Mouse (Mus musculus): Measurements from ENCODE around the gene Sytl4.

DNA sequence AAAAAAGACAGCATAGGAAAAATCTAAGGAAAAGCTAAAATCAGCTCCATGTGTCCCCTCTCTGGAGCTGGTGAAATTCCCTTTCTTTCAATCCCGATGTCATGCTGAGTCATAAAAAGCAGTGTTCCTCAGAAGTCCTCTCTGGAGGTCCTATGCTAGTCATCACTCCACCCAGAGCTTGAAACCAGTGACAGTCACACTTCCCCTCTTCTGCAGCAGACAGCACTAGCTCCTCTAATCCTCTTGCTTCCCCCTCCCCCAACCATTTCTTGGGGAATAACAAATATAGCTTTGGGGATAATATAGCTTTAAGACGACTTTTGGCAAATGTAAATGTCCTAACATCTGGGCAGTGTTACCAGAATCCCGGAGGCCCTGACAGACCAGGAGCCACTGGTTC lies 73.4 kb downstream of the Sytl4 start, which contains the start of gene Srpx2:
- TF ChIP-seq POLR2A (IDR thresholded peaks at IDR 0.05; ENCODE audit: low read depth, low read length) (no peak), CTCF (IDR thresholded peaks at IDR 0.05; ENCODE audit: borderline replicate concordance, insufficient read depth, low read length) (no peak)

All from embryonic fibroblast, embryonic 13.5 days (primary cell).